ENCODE assay signal across 22 mouse cellular contexts in genomic region chr5:116573307-116573706, GRCm38 (mm10). TPM values are rescaled to one million over a fixed set of nuclear protein-coding genes. Genes with fewer than 3 reads are reported as not detected.
DNase-seq lines count a peak whose midpoint lies in the region; ATAC-seq and TF ChIP-seq lines count a peak whose summit lies in the region.
"Had no signal": no experiment of that assay in that cellular context is flagged by ENCODE, and none has a peak within 500 bp of the region (broad histone marks: within the 10 kb centered on the region; RNA-seq: fewer than 3 reads in every experiment).

No protein-coding gene starts in this region.

- H3K4me3 ChIP-seq in forebrain, embryonic 10.5 days = 0 out of 2 replicates have a peak overlapping the region, but pooled peaks have one; percentile 2
- H3K4me3 ChIP-seq in forebrain, postnatal 0 days (ENCODE audit: low read depth, low read length) = no peak overlapping the region
- no peak overlapping the region for H3K4me3 ChIP-seq in embryonic facial prominence, embryonic 11.5 days (ENCODE audit: low read depth, low read length)
- no peak overlapping the region for H3K4me3 ChIP-seq in hindbrain, embryonic 11.5 days (ENCODE audit: low read depth, low read length)
- no peak overlapping the region for H3K4me3 ChIP-seq in neural tube, embryonic 11.5 days (ENCODE audit: low read depth, low read length)
- H3K4me3 ChIP-seq: embryonic facial prominence, embryonic 15.5 days; heart, embryonic 15.5 days; left cerebral cortex, adult 2 months; limb, embryonic 10.5 days; liver, embryonic 12.5 days; myocyte had no signal

- no peaks in the 10 kb centered on the region for H3K27me3 ChIP-seq in forebrain, embryonic 10.5 days (ENCODE audit: poor library complexity, severe bottlenecking)
- no peaks in the 10 kb centered on the region for H3K27me3 ChIP-seq in forebrain, postnatal 0 days (ENCODE audit: insufficient read depth, low read length)
- H3K27me3 ChIP-seq in embryonic facial prominence, embryonic 11.5 days (ENCODE audit: control insufficient read depth, insufficient read depth, low read length) = no peaks in the 10 kb centered on the region
- H3K27me3 ChIP-seq in hindbrain, embryonic 11.5 days (ENCODE audit: control insufficient read depth, insufficient read depth, low read length) = no peaks in the 10 kb centered on the region
- no peaks in the 10 kb centered on the region for H3K27me3 ChIP-seq in neural tube, embryonic 11.5 days (ENCODE audit: control insufficient read depth, insufficient read depth, low read length)
- H3K27me3 ChIP-seq: liver, embryonic 12.5 days had no signal

- H3K4me1 ChIP-seq in forebrain, embryonic 10.5 days = peaks cover 64% of the 10 kb centered on the region
- 0 out of 2 replicates have a peak, but pooled peaks cover 4% of the 10 kb centered on the region for H3K4me1 ChIP-seq in forebrain, postnatal 0 days (ENCODE audit: insufficient read depth)
- no peaks in the 10 kb centered on the region; the same call in 1 of the 2 replicates for H3K4me1 ChIP-seq in embryonic facial prominence, embryonic 11.5 days (ENCODE audit: control insufficient read depth, insufficient read depth, low read length)
- peaks cover 4% of the 10 kb centered on the region for H3K4me1 ChIP-seq in hindbrain, embryonic 11.5 days (replicated peaks; ENCODE audit: control insufficient read depth, insufficient read depth, low read length)
- H3K4me1 ChIP-seq in neural tube, embryonic 11.5 days (ENCODE audit: control insufficient read depth, insufficient read depth, low read length) = peaks cover 28% of the 10 kb centered on the region
- H3K4me1 ChIP-seq: embryonic facial prominence, embryonic 15.5 days; heart, embryonic 15.5 days; liver, embryonic 12.5 days had no signal

- 27% methylated on average over 9 of the region's 9 CpGs for WGBS in forebrain, embryonic 10.5 days
- WGBS in forebrain, postnatal 0 days = 23% methylated on average over 9 of the region's 9 CpGs
- 20% methylated on average over 9 of the region's 9 CpGs for WGBS in embryonic facial prominence, embryonic 11.5 days
- 9% methylated on average over 9 of the region's 9 CpGs for WGBS in hindbrain, embryonic 11.5 days
- 16% methylated on average over 9 of the region's 9 CpGs for WGBS in neural tube, embryonic 11.5 days

- no peak for DNase-seq in forebrain, embryonic 10.5 days (ENCODE audit: extremely low spot score, low spot score)
- no peak for DNase-seq in forebrain, postnatal 0 days
- peak; percentile 33 for DNase-seq in embryonic facial prominence, embryonic 11.5 days (ENCODE audit: low spot score)
- peak; percentile 58 for DNase-seq in hindbrain, embryonic 11.5 days (ENCODE audit: low spot score)
- DNase-seq in neural tube, embryonic 11.5 days (ENCODE audit: low spot score) = peak; percentile 51
- no peak for DNase-seq in cerebellum, postnatal 4 days (ENCODE audit: low spot score in 2 of 2)
- no peak for DNase-seq in cerebellum, postnatal 10 days
- no peak for DNase-seq in spleen, postnatal 36 days (ENCODE audit: low spot score in 2 of 2)
- DNase-seq: cerebellum, postnatal 14 days; heart, adult 11 months; kidney, adult 2 months; kidney, postnatal 14 days; lung, embryonic 14.5 days; right cerebral cortex, postnatal 25 days had no signal

- H3K4me2 ChIP-seq in forebrain, postnatal 0 days (ENCODE audit: low read depth) = no peak overlapping the region
- H3K4me2 ChIP-seq in embryonic facial prominence, embryonic 11.5 days (ENCODE audit: low read depth, low read length) = no peak overlapping the region
- peak overlapping the region; percentile 23 for H3K4me2 ChIP-seq in hindbrain, embryonic 11.5 days (replicated peaks; ENCODE audit: low read depth, low read length)
- peak overlapping the region; percentile 16; the same call in 1 of the 2 replicates for H3K4me2 ChIP-seq in neural tube, embryonic 11.5 days (ENCODE audit: low read depth)
- H3K4me2 ChIP-seq: embryonic facial prominence, embryonic 15.5 days; heart, embryonic 15.5 days; liver, embryonic 12.5 days; lung, embryonic 14.5 days had no signal

- no peak for TF ChIP-seq CTCF in forebrain, postnatal 0 days (IDR thresholded peaks at IDR 0.05; ENCODE audit: low read depth)

- H3K27ac ChIP-seq in forebrain, embryonic 10.5 days = peak overlapping the region; percentile 75
- no peak overlapping the region for H3K27ac ChIP-seq in forebrain, postnatal 0 days (ENCODE audit: low read depth, low read length)
- no peak overlapping the region for H3K27ac ChIP-seq in embryonic facial prominence, embryonic 11.5 days (replicated peaks; ENCODE audit: low read depth, low read length)
- peak overlapping the region; percentile 55 for H3K27ac ChIP-seq in hindbrain, embryonic 11.5 days (ENCODE audit: low read depth, low read length)
- peak overlapping the region; percentile 81; the same call in 1 of the 2 replicates for H3K27ac ChIP-seq in neural tube, embryonic 11.5 days (ENCODE audit: low read depth, low read length)
- H3K27ac ChIP-seq: embryonic facial prominence, embryonic 15.5 days; heart, embryonic 15.5 days; left cerebral cortex, adult 2 months; limb, embryonic 10.5 days; liver, embryonic 12.5 days had no signal

- H3K36me3 ChIP-seq in forebrain, embryonic 10.5 days (replicated peaks) = peaks cover 12% of the 10 kb centered on the region
- H3K36me3 ChIP-seq in forebrain, postnatal 0 days (ENCODE audit: insufficient read depth) = peaks cover 9% of the 10 kb centered on the region
- H3K36me3 ChIP-seq in embryonic facial prominence, embryonic 11.5 days (replicated peaks; ENCODE audit: control insufficient read depth, insufficient read depth, low read depth, low read length) = no peaks in the 10 kb centered on the region; the same call in 1 of the 2 replicates
- H3K36me3 ChIP-seq in hindbrain, embryonic 11.5 days (ENCODE audit: control insufficient read depth, insufficient read depth, low read length) = peaks cover 7% of the 10 kb centered on the region; the same call in 1 of the 2 replicates
- peaks cover under 1% of the 10 kb centered on the region; the same call in 1 of the 2 replicates for H3K36me3 ChIP-seq in neural tube, embryonic 11.5 days (ENCODE audit: control insufficient read depth, insufficient read depth, low read length)
- H3K36me3 ChIP-seq: embryonic facial prominence, embryonic 15.5 days; heart, embryonic 15.5 days; limb, embryonic 10.5 days; liver, embryonic 12.5 days had no signal

- ATAC-seq in forebrain, postnatal 0 days = no peak
- no peak for ATAC-seq in embryonic facial prominence, embryonic 11.5 days (replicated peaks; ENCODE audit: insufficient number of reproducible peaks, low FRiP score, low TSS enrichment, low read depth)
- no peak for ATAC-seq in hindbrain, embryonic 11.5 days (ENCODE audit: low FRiP score)
- no peak for ATAC-seq in neural tube, embryonic 11.5 days (ENCODE audit: insufficient read depth, low FRiP score, low TSS enrichment)
- ATAC-seq: liver, embryonic 12.5 days had no signal

- H3K9ac ChIP-seq in forebrain, postnatal 0 days = no peak overlapping the region
- no peak overlapping the region for H3K9ac ChIP-seq in embryonic facial prominence, embryonic 11.5 days (replicated peaks; ENCODE audit: low read length)
- H3K9ac ChIP-seq in hindbrain, embryonic 11.5 days (ENCODE audit: low read depth, low read length) = no peak overlapping the region
- H3K9ac ChIP-seq in neural tube, embryonic 11.5 days (ENCODE audit: low read length) = peak overlapping the region; percentile 18; the same call in 1 of the 2 replicates
- H3K9ac ChIP-seq: embryonic facial prominence, embryonic 15.5 days; heart, embryonic 15.5 days; liver, embryonic 12.5 days; lung, embryonic 14.5 days had no signal

- H3K9me3 ChIP-seq in forebrain, embryonic 10.5 days = peaks cover 3% of the 10 kb centered on the region; the same call in 1 of the 2 replicates
- H3K9me3 ChIP-seq in forebrain, postnatal 0 days (ENCODE audit: low read length) = no peaks in the 10 kb centered on the region
- H3K9me3 ChIP-seq in embryonic facial prominence, embryonic 11.5 days (replicated peaks; ENCODE audit: control insufficient read depth, low read length) = no peaks in the 10 kb centered on the region
- no peaks in the 10 kb centered on the region for H3K9me3 ChIP-seq in hindbrain, embryonic 11.5 days (ENCODE audit: control insufficient read depth, low read length)
- no peaks in the 10 kb centered on the region for H3K9me3 ChIP-seq in neural tube, embryonic 11.5 days (ENCODE audit: control insufficient read depth, low read length)
- H3K9me3 ChIP-seq: embryonic facial prominence, embryonic 15.5 days; heart, embryonic 15.5 days; limb, embryonic 10.5 days; liver, embryonic 12.5 days had no signal

RNA-seq across cellular contexts. Expression of gene Srrm4, which starts 18.3 kb away (rescaled TPM):
- polyA plus RNA-seq in forebrain, embryonic 10.5 days (2016; fragmentation: Nextera tagmentation; extraction: Ambion mirVana) = 4.9 and 6.4 TPM in 2 replicates
- 7.2 and 12.7 TPM in 2 replicates for total RNA-seq in forebrain, postnatal 0 days (2014; rRNA removed)
- polyA plus RNA-seq in forebrain, postnatal 0 days (2015; fragmentation: Nextera tagmentation; extraction: Ambion mirVana) = 10.8 and 16.4 TPM in 2 replicates
- 3.4 and 4.2 TPM in 2 replicates for polyA plus RNA-seq in embryonic facial prominence, embryonic 11.5 days (2014; fragmentation: Nextera tagmentation; extraction: Ambion mirVana)
- 24.8 and 32.0 TPM in 2 replicates for polyA plus RNA-seq in hindbrain, embryonic 11.5 days (2014; fragmentation: Nextera tagmentation; extraction: Ambion mirVana)
- 18.1 and 20.7 TPM in 2 replicates for polyA plus RNA-seq in neural tube, embryonic 11.5 days (2014; fragmentation: Nextera tagmentation; extraction: Ambion mirVana)
- total RNA-seq: hematopoietic stem cell, adult 5-6 weeks; MEL had no signal
- polyA plus RNA-seq: limb, embryonic 10.5 days had no signal

Comparison
In these comparisons a context has a peak if more than half of its experiments do, and no peak if none do; other contexts are left out.
1. H3K27ac ChIP-seq: peak in forebrain, embryonic 10.5 days (single experiment), hindbrain, embryonic 11.5 days (single experiment) and neural tube, embryonic 11.5 days (single experiment); none in forebrain, postnatal 0 days (single experiment) and embryonic facial prominence, embryonic 11.5 days (single experiment).
2. DNase-seq: peak in embryonic facial prominence, embryonic 11.5 days (single experiment), hindbrain, embryonic 11.5 days (single experiment) and neural tube, embryonic 11.5 days (single experiment); none in forebrain, embryonic 10.5 days (single experiment), forebrain, postnatal 0 days (single experiment), cerebellum, postnatal 4 days (0 of 2), cerebellum, postnatal 10 days (0 of 2) and spleen, postnatal 36 days (0 of 2).
3. H3K4me2 ChIP-seq: peak in hindbrain, embryonic 11.5 days (single experiment) and neural tube, embryonic 11.5 days (single experiment); none in forebrain, postnatal 0 days (single experiment) and embryonic facial prominence, embryonic 11.5 days (single experiment).